Mouse (Mus musculus) megakaryocyte, embryonic 14.5 days (primary cell): Measurements from ENCODE around the gene Egfl7. TPM values are rescaled to one million over a fixed set of nuclear protein-coding genes. Genes with fewer than 3 reads are reported as not detected.

ENCODE experiments used
- H3K27me3 ChIP-seq: replicated peaks from 2 replicates; pipeline ENCODE3; 2012; ENCODE audit warnings: inconsistent platforms
- H3K36me3 ChIP-seq: replicated peaks from 2 replicates; pipeline ENCODE3; 2012; ENCODE audit warnings: low read length, inconsistent platforms, mixed read lengths
- H3K4me1 ChIP-seq: 2 replicates; pipeline ENCODE4 v1.6.1; 2012; ENCODE audit warnings: inconsistent platforms
- H3K4me3 ChIP-seq: replicated peaks from 2 replicates; pipeline ENCODE3; 2012; ENCODE audit warnings: moderate library complexity, mild to moderate bottlenecking, inconsistent platforms
- H3K9me3 ChIP-seq: 2 replicates; pipeline ENCODE4 v1.6.1; 2012; ENCODE audit warnings: inconsistent platforms
- FLI1 ChIP-seq: IDR thresholded peaks from 2 replicates; pipeline ENCODE4 v1.6.1; 2012; ENCODE audit warnings: low read length, inconsistent platforms, mixed read lengths
- GATA1 ChIP-seq: IDR thresholded peaks from 3 replicates; pipeline ENCODE4 v1.6.1; 2012; ENCODE audit warnings: mixed read lengths, low read length, inconsistent platforms, borderline replicate concordance
- polyA plus RNA-seq: library from polyadenylated mRNA; stranded (reverse); fragments of >175 nt; gene quantifications from 2 replicates; pipeline ENCODE4 v1.2.3, GENCODE M21; 2012; ENCODE audit warnings: low replicate concordance; ENCODE audit not compliant: insufficient read depth

Gene Egfl7
- polyA plus RNA-seq, 1 experiment = 90.5 TPM

GRCm38 (mm10) chr2:26543768-26544167, 36.0 kb upstream of the Egfl7 start:
- Histone ChIP-seq H3K36me3 (no peaks in the 10 kb centered on the region), H3K4me1 (peaks cover 56% of the 10 kb centered on the region), H3K4me3 (no peak overlapping the region), H3K9me3 (no peaks in the 10 kb centered on the region), H3K27me3 (peaks cover 89% of the 10 kb centered on the region)
- TF ChIP-seq FLI1 (no peak), GATA1 (no peak)

GRCm38 (mm10) chr2:26544265-26544664, 35.5 kb upstream of the Egfl7 start:
- peaks cover 55% of the 10 kb centered on the region for H3K4me1 ChIP-seq
- TF ChIP-seq GATA1 (no peak), FLI1 (no peak)
- peaks cover 88% of the 10 kb centered on the region for H3K27me3 ChIP-seq
- H3K9me3 ChIP-seq = no peaks in the 10 kb centered on the region
- peak overlapping the region; percentile 38 for H3K4me3 ChIP-seq
- H3K36me3 ChIP-seq = no peaks in the 10 kb centered on the region

GRCm38 (mm10) chr2:26547481-26547880, 32.3 kb upstream of the Egfl7 start:
- Histone ChIP-seq H3K27me3 (peaks cover 78% of the 10 kb centered on the region), H3K9me3 (no peaks in the 10 kb centered on the region), H3K4me1 (peaks cover 73% of the 10 kb centered on the region), H3K4me3 (no peak overlapping the region), H3K36me3 (no peaks in the 10 kb centered on the region)
- TF ChIP-seq GATA1 = no peak
- no peak for TF ChIP-seq FLI1

- Histone ChIP-seq H3K4me1 (peaks cover 72% of the 10 kb centered on the region), H3K27me3 (peaks cover 80% of the 10 kb centered on the region), H3K9me3 (no peaks in the 10 kb centered on the region), H3K36me3 (no peaks in the 10 kb centered on the region), H3K4me3 (no peak overlapping the region)
- TF ChIP-seq GATA1 (no peak), FLI1 (no peak)
Measured at GRCm38 (mm10) chr2:26549801-26550200, 30.0 kb upstream of the Egfl7 start.

- H3K36me3 ChIP-seq = no peaks in the 10 kb centered on the region
- peaks cover 71% of the 10 kb centered on the region for H3K4me1 ChIP-seq
Measured at GRCm38 (mm10) chr2:26550205-26550604, 29.6 kb upstream of the Egfl7 start.

GRCm38 (mm10) chr2:26550777-26551176, 29.0 kb upstream of the Egfl7 start:
- no peaks in the 10 kb centered on the region for H3K9me3 ChIP-seq
- peak overlapping the region; percentile 24 for H3K4me3 ChIP-seq
- peaks cover 76% of the 10 kb centered on the region for H3K4me1 ChIP-seq
- TF ChIP-seq FLI1 = no peak
- no peak for TF ChIP-seq GATA1
- peaks cover 81% of the 10 kb centered on the region for H3K27me3 ChIP-seq
- no peaks in the 10 kb centered on the region for H3K36me3 ChIP-seq

More at GRCm38 (mm10) chr2:26550205-26550604, 29.6 kb upstream of the Egfl7 start:
- Histone ChIP-seq H3K4me3 (peak overlapping the region; percentile 5), H3K9me3 (no peaks in the 10 kb centered on the region), H3K27me3 (peaks cover 80% of the 10 kb centered on the region)
- TF ChIP-seq GATA1 (no peak), FLI1 (no peak)

- TF ChIP-seq FLI1 = no peak
- no peak for TF ChIP-seq GATA1
- H3K36me3 ChIP-seq = no peaks in the 10 kb centered on the region
- H3K9me3 ChIP-seq = no peaks in the 10 kb centered on the region
- H3K4me3 ChIP-seq = peak overlapping the region; percentile 51
- peaks cover 81% of the 10 kb centered on the region for H3K4me1 ChIP-seq
- H3K27me3 ChIP-seq = peaks cover 83% of the 10 kb centered on the region
Measured at GRCm38 (mm10) chr2:26551446-26551845, 28.4 kb upstream of the Egfl7 start.

GRCm38 (mm10) chr2:26552066-26552465, 27.7 kb upstream of the Egfl7 start:
- Histone ChIP-seq H3K36me3 (no peaks in the 10 kb centered on the region), H3K4me1 (peaks cover 84% of the 10 kb centered on the region), H3K27me3 (peaks cover 82% of the 10 kb centered on the region), H3K4me3 (no peak overlapping the region), H3K9me3 (no peaks in the 10 kb centered on the region)
- TF ChIP-seq GATA1 = no peak
- no peak for TF ChIP-seq FLI1

GRCm38 (mm10) chr2:26553904-26554303, 25.9 kb upstream of the Egfl7 start:
- no peaks in the 10 kb centered on the region for H3K36me3 ChIP-seq
- no peaks in the 10 kb centered on the region for H3K9me3 ChIP-seq
- H3K4me3 ChIP-seq = no peak overlapping the region
- TF ChIP-seq GATA1 = no peak
- TF ChIP-seq FLI1 = no peak
- peaks cover 72% of the 10 kb centered on the region for H3K27me3 ChIP-seq
- H3K4me1 ChIP-seq = peaks cover 75% of the 10 kb centered on the region

- Histone ChIP-seq H3K4me1 (peaks cover 69% of the 10 kb centered on the region), H3K4me3 (no peak overlapping the region)
Measured at GRCm38 (mm10) chr2:26555076-26555475, 24.7 kb upstream of the Egfl7 start.

GRCm38 (mm10) chr2:26556535-26556993, 23.2 kb upstream of the Egfl7 start:
- H3K4me1 ChIP-seq = peaks cover 67% of the 10 kb centered on the region
- H3K36me3 ChIP-seq = no peaks in the 10 kb centered on the region
- TF ChIP-seq FLI1 = no peak
- TF ChIP-seq GATA1 = no peak
- H3K9me3 ChIP-seq = no peaks in the 10 kb centered on the region
- H3K27me3 ChIP-seq = peaks cover 70% of the 10 kb centered on the region
- no peak overlapping the region for H3K4me3 ChIP-seq

More at GRCm38 (mm10) chr2:26555076-26555475, 24.7 kb upstream of the Egfl7 start:
- TF ChIP-seq FLI1 (no peak), GATA1 (no peak)
- peaks cover 66% of the 10 kb centered on the region for H3K27me3 ChIP-seq
- H3K36me3 ChIP-seq = no peaks in the 10 kb centered on the region
- no peaks in the 10 kb centered on the region for H3K9me3 ChIP-seq
